Mouse (Mus musculus) right cerebral cortex, postnatal 10 days (tissue): Measurements from ENCODE around the gene Ptpn3.
A peak's percentile ranks its signal among the peaks of the same experiment; 100 is the strongest.

Experiments
- DNase-seq, 2 experiments: peaks; one replicate each; pipeline ENCODE4 v3.0.0; 2021; ENCODE audit warnings: low spot score in 2 of 2

Gene Ptpn3

DNA sequence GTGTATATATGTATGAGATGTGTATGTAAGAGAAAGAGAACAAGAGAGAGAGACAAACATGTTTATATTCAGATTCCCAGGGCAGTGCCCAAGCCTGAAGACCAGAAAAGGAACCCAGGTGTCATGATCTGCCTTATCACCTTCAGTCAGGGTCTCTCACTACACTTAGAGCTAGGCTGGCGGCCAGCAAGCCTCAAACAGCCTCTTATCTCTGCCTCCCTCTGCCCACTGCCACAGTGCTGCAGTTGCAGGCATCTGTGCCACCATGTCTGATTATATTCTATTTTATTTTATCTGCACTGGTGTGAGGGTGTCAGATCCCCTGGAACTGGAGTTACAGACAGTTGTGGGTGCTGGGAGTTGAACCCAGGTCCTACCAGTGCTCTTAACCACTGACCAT lies 133.4 kb downstream of the Ptpn3 start:
- no peak for DNase-seq

DNA sequence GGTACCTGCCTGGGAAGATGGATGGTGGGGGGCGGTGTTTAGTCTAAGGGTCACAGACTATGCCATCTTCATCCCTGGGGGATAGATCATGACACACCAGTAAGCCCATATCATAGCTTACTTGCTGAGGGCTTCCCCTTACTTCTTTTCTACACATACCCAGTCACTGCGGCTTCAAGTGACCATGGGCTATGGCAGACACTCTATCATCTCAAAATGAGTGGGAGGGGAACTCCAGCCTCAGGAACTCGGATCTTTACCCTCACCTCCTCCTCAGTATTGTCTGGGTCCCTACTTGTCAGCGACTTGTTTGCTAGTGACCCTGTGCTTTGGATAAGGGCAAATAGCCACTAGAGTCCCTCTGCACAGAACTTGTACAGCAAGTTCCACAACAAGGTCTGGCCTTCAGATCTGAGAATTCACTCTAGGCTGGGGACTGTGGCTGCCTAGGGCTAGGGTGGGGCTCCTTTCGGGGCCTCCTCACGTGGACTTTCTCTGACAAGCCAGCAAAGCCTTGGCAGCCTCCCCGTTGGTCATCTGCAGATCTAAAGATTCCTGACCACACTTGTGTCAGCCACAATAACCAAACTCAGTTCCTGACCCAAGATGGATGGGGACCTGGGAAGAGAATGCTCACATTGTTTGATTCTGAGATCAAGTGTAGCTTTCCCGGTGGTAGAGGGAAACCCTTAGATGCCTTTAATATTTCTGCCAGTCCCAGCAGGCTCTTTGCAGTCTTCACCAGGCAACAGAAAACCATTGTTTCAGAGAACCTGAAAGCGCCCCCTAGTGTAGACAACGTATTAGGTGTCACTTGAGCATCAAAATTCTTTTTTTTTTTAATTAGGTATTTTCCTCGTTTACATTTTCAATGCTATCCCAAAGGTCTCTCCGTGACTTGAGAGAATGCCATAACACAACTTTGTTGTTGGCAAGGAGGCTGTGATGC lies 134.4 kb downstream of the Ptpn3 start:
- no peak for DNase-seq

DNA sequence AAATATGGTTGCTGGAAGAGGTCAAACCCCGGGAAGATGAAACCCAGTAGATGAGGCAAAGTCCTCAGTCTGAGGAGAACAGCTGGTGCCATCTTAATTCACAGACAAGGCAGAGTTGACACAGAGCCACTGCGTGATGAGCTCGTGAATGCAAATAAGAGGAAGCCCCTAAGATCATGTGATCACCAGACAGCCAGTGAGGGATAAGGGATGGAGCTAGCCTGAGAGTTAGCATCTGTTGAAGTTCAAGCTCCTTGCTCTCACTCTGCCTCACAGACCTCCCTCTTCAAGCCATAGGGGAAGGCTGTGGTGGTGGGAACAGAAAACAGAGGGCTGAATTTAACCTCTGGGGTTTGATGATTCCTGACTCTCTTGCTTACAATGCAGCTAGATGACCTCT lies 136.0 kb downstream of the Ptpn3 start:
- no peak for DNase-seq

DNA sequence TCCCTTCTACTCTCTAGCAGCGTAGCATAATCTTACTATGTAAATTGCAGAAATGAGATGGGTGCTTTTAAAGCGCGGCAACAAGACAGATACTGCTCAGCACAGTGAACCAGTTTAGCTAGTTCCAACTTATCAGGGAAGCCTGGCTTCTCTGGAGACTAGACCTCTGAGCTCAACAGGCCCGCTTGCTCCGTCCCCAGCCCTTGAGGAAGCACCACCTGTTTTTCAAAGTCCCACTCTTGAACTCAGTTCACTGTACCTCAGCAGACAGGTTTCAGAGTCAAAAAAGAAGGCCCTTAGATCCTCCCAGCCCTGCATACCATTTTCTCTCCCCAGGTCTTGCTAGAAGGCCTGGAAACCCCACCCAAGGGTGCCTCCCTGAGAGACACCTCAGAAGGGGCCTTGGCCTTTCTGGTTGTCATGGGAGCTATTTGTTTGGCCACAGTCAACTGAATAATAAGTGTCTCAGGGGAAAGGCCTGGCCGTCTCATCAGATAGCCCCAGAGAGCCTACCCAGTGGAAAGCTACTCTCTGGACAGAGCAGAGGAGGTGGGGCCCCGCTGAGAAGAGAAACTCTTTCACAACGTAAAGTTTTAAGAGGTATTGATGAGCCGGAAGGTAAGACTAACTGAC lies 136.9 kb downstream of the Ptpn3 start:
- no peak for DNase-seq

DNA sequence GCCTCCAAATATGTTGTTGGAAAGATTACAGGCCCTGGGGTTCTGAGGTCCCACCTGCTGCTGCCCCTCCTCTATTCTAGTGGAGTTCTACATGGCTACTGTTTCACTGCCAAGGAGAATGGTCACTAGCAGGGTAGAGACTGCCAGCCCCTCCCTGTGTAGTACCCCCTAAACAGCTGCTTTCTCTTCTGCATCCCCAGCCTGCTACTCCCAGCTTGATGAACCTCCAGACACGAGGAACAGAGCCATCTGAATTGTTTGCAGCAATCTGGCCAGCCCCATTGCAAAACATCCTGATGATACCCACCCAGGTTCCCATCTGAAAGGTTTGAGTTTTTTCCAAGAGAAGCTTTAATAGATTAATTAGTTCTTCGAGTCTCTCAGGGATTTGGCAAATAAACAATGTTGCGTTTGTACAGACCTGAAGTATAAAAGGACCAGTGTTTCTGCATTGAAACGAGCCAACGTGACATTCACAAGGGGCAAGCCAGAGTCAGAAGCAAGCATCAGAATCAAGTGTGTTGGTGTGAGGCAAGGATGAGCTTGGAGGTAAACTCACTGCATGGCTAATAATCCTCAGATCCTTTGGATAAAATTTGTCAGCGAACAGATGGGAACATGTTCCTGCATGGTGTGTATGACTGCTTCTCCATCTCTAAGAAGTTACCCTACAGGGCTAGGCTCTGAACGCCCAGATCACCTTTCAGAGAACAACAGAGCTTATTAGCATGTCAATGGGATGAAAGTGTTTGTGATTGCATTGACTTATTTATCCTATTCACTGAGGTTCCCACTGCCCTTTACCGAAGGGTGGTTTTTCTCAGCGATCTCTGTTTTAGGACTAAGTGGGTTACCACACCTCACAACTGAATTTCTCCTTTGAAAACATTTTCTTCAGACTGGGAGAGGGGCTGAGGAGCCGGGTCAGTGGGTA lies 138.6 kb downstream of the Ptpn3 start:
- peak in 1 of 2 experiments; percentile 44 for DNase-seq

DNA sequence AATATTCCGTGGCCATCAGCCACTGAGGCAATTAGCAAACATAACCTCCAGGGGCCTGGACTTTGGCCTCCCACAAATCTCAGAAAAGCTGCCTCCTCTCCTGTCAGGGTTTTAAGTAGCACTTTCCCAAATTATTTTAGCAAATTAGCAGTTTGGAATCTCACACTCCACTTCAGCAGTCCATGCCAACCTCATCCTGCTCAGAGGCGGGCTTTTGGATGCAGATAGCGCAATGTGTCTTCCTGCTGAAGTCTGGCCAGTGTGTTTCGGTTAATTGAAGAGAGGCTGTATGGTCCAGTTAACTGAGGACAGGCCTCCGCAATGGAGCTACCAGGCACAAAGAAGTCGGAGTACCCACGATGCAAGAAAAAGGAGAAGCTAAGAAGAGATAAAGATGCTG lies 141.1 kb downstream of the Ptpn3 start:
- peak in 1 of 2 experiments; percentile 27 for DNase-seq

DNA sequence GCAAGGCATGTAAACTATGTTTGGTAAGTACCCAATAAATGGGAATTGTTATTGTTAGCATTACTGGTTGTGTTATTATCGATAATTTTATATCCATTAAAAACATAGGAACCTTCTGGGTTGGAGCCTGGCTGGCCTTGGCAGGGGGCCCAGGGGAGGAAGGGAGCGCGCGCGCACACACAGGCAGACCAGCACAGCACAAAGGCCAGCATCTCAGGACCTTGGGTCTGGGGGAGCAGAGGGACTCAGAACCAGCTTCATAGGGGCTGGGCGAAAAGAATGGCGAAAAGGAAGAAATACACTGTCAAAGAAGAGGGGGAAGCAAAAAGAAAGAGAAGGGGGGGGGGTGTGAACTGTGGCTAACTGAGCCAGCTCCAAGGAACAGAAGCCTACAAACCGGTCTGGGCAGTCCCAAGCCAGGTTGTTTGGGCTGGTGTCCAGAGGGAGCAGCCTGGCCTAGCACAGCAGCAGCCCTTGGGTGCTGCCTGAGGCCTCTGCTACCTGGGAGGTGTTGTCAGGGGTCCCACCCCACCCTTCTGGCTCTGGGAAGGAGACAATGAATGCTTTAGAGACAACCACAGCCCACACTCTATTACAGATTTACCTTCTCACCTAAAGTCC lies 145.0 kb downstream of the Ptpn3 start:
- no peak for DNase-seq

DNA sequence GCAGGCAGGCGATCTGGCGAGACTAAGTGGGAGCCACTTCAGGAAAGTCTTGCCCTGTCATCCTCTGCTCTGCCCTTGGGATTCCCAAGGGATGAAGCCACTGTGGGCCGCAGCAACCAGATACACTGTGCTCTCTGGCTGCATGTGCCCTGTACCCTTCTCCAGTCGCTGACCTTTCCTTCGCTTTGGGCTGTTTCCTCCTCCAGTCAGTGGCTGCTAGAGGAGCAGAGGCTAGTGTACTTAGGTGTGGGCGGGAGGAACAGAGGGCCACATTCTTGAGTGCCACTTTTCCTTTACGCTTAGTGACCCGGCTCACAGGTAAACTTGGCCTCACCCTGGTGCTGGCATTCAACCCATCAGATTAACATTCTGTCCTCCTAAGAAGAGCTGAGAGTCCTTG lies 147.8 kb downstream of the Ptpn3 start:
- DNase-seq, result no peak

DNA sequence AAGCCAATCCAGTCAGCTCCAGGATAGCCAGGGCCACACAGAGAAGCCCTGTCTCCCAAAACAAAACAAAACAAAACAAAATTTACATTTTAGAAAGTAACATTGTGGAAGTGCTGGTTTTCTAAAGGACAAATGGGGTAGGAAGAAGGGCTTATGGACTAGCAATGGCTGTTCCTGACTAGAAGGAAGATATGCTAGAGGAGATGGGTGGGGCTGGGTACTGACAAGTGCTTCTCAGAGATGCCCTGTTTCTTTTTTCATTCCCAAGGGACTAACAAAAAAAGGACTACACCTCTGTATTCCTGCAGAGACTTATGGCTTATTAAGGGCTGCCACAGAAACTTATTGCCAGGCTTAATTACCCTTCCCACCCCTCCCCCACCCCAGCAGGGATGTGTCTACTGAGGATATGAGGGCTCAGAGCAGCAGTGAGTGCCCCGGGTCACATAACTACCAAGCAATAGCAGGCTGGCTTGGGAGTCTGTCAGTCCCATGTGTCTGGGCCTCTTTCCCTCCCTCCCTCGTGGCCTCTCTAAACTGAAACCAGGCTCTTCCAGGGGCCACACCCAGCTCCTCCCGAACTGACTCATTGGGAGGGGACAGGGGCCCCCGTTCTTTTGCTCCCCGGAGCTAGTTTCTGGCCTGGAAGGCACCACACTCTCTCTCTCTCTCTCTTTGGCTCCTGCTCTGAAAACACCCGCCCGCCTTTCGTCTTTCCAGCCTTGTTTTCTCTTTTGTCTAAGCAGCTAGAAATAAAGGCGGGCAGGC lies 148.4 kb downstream of the Ptpn3 start:
- no peak for DNase-seq

DNA sequence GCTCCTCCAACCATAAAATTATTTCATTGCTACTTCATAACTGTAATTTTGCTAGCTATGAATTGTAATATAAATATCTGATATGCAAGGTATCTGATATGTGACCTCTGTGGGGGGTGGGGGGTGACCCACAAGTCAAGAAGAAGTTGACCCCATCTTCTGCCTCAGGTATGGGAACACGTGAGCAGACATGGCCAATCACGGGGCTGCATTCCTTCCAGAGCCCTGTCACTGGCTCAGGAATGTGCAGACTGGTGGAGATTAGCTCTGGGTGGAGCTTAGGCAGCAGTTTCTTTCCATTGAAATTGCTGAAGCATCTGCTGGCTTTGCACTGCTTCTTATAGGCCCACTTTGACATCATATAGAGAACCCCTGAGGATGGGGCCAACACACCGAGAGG lies 153.5 kb downstream of the Ptpn3 start:
- DNase-seq, result no peak

DNA sequence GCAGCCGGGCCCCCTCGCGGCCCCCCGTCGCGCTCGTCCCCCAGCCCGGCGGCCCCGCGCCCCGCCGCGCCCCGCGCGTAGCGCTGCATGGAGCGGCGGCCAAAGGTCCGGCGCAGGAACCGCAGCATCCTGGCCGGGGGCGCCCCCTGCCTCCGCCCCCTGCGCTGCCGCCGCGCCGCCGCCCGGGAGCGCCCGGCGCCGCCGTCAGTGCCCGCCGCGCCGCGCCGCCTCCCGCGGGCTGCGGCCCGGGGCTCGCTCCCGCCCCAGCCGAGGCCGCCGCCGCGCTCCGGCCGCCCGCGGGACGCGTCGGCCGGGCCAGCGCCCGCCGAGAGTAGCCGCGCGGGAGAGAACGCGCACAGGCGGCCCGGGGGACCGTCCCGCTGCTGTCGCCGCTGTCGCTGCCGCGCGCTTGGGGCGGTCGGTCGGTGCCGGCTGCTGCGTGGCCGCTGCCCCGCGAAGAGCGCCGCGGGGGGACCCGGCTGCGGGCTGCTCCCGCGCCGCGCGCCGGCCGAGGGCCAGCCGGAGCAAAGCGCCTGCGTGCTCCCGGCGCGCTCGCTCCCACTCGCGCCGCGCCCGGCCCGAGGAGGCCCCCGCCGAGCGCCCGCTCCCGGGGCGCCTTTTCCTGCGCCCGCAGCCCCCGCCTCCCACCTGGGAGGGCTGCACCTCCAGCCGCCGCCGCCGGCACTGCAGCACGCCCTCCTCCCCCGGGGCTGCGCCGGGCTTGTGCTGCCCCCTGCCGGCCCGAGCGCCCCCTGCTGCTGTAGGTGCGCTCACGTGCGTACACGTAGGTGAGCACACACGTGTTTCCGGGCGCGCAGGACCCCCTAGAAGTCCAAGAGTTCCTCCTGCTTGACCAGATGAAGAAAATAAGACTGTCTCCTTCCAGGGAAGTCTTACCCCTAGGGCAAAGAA lies 158.4 kb downstream of the Ptpn3 start, which contains the start of gene Epb41l4b:
Gene Epb41l4b, minus strand, starts transcription at position 412 of the 912 bp plus-strand sequence.
- peak; percentile 83 to 84 for DNase-seq

DNA sequence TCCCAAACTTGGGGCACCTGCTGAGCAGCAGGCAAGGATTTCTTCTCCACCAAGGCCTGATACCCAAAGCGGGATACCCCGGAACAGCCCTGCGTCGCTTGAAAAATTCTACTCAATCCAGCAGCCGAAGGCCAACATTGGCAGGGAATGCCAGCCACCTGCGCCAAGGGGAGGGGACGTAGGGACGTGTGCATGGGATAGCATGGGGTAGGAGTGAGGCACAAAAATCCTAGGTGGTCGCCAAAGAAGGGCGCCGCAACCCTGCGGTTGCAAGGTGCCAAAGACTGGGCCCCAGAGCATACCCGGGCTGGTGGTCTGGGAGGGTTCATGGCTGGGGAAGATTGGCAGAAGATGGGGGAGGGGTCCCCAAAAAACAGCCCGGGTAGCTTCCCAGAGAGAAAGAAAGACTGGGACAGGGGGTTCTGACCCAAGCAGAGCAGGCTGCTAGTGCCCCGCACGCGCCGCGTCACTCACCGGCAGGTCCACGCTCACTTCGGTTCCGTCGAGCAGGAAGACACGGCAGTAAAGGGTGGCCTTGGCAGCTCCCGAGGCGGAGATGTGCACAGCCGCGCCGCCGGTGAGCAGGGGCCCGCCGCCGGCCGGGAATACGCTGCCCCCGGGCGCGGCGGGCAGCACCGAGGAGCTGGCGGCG lies 159.1 kb downstream of the Ptpn3 start:
- DNase-seq, result peak in 1 of 2 experiments; percentile 33

DNA sequence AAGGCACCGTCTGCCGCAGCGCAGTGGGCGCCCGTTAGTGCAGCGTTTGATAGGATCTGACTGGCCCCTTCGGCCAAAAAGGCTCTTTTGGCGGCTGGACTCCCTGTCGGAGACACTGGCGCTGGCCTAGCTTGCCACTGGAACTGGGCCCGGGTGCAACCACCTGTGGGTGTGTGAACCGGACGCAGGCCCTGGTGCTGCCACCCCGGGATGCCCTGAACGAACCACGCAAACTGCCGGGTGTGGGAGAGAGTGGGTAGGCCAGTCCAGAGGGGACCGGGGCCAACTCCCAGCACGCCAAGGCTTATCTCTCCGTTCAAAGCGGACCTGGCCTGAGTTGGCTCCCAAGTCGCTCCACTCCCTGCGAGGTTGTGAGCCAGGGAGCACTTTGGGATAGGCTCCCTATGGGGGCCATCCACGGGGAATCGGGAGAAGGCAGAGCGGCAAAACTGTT lies 159.7 kb downstream of the Ptpn3 start:
- peak; percentile 45 to 50 for DNase-seq

DNA sequence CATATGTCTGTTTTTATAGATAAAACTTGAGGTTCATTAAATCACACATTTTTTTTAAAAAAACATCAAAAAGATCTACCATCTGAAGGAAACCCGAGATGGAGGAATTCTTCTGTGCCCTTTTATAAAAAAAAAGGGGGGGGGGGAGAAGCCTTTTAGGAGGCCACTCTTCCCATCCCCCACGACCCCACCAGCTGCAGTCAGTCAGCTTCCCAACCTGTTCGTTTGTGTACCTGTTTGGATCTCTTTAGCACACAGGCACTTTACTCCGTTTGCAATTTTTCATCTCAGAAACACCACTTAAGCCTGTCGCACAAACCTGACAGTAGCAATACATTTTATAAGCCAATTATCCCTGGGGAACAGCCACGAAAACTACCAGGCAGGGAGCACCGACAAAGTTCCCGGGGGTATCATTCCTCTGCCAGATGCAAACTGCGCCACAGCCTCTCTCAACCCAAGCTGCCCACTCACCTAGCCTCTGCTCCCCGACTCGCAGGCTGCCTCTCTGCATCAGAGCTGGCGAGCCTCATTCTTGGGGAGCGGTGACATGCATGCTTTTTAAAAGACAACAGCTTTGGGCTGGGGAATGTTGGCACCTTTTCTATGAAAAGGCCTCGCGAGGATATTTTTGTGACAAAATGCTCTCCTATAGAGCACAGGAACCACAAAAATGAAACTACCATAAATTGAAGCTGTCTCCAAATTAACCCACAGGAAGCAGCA lies 160.5 kb downstream of the Ptpn3 start:
- DNase-seq, result no peak
